Mouse (Mus musculus) CD4-positive, CD25-positive, alpha-beta regulatory T cell, adult 2 months (primary cell): ENCODE measurements around the gene Tcf19.
A peak's percentile ranks its signal among the peaks of the same experiment; 100 is the strongest.
"Not testable (repeated sequence)": the region's sequence is repeated elsewhere in the genome, so short reads cannot be mapped to it uniquely, and the experiment has no call there.

Source experiments
- DNase-seq: peaks from one replicate; pipeline ENCODE4 v3.0.0-alpha.2; 2012; ENCODE audit warnings: low read depth, low spot score

Gene Tcf19

GRCm38 (mm10) chr17:35532901-35533300, 16.3 kb upstream of the Tcf19 start, which contains the start of gene Psors1c2:
Psors1c2 (plus strand) TSS chr17:35533201.
- no peak for DNase-seq

- no peak for DNase-seq
Measured at GRCm38 (mm10) chr17:35532360-35532759, 15.7 kb upstream of the Tcf19 start.

GRCm38 (mm10) chr17:35526644-35527043, 10.0 kb upstream of the Tcf19 start:
- DNase-seq = no peak

- DNase-seq = no peak
Measured at GRCm38 (mm10) chr17:35524354-35524753, 7.7 kb upstream of the Tcf19 start.

GRCm38 (mm10) chr17:35517526-35517925, 902 bp upstream of the Tcf19 start:
- DNase-seq = no peak

- DNase-seq = peak; percentile 57
Measured at GRCm38 (mm10) chr17:35515911-35516640, 548 bp downstream of the Tcf19 start.

- DNase-seq = no peak
Measured at GRCm38 (mm10) chr17:35514756-35515155, 1.9 kb downstream of the Tcf19 start.

- peak; percentile 82 for DNase-seq
Measured at GRCm38 (mm10) chr17:35513886-35514285, 2.7 kb downstream of the Tcf19 start.

GRCm38 (mm10) chr17:35512916-35513626, 3.6 kb downstream of the Tcf19 start:
- peak; percentile 48 for DNase-seq

GRCm38 (mm10) chr17:35509284-35509683, 7.3 kb downstream of the Tcf19 start:
- peak; percentile 76 for DNase-seq

- not testable (repeated sequence) for DNase-seq
Measured at GRCm38 (mm10) chr17:35508279-35508678, 8.3 kb downstream of the Tcf19 start.

- DNase-seq = no peak
Measured at GRCm38 (mm10) chr17:35507556-35508260, 8.9 kb downstream of the Tcf19 start.

- DNase-seq = no peak
Measured at GRCm38 (mm10) chr17:35506881-35507280, 9.7 kb downstream of the Tcf19 start.

GRCm38 (mm10) chr17:35505776-35506175, 10.8 kb downstream of the Tcf19 start, which contains the start of gene Pou5f1:
Pou5f1 (plus strand) TSS chr17:35506018.
- DNase-seq = no peak

GRCm38 (mm10) chr17:35504628-35505481, 11.8 kb downstream of the Tcf19 start:
- no peak for DNase-seq

GRCm38 (mm10) chr17:35503849-35504248, 12.8 kb downstream of the Tcf19 start:
- no peak for DNase-seq

- no peak for DNase-seq
Measured at GRCm38 (mm10) chr17:35502762-35503161, 13.9 kb downstream of the Tcf19 start.

- DNase-seq = no peak
Measured at GRCm38 (mm10) chr17:35502226-35502625, 14.4 kb downstream of the Tcf19 start.

GRCm38 (mm10) chr17:35497124-35497523, 19.5 kb downstream of the Tcf19 start:
- DNase-seq = no peak

- DNase-seq = no peak
Measured at GRCm38 (mm10) chr17:35490320-35490719, 26.3 kb downstream of the Tcf19 start.

- no peak for DNase-seq
Measured at GRCm38 (mm10) chr17:35488041-35488440, 28.6 kb downstream of the Tcf19 start.
